Mouse (Mus musculus): ENCODE data around the gene Csrnp1. TPM values are rescaled to one million over a fixed set of nuclear protein-coding genes. Genes with fewer than 3 reads are reported as not detected.

Gene Csrnp1
- polyA plus RNA-seq, 1 experiment = 3.4 TPM

DNA sequence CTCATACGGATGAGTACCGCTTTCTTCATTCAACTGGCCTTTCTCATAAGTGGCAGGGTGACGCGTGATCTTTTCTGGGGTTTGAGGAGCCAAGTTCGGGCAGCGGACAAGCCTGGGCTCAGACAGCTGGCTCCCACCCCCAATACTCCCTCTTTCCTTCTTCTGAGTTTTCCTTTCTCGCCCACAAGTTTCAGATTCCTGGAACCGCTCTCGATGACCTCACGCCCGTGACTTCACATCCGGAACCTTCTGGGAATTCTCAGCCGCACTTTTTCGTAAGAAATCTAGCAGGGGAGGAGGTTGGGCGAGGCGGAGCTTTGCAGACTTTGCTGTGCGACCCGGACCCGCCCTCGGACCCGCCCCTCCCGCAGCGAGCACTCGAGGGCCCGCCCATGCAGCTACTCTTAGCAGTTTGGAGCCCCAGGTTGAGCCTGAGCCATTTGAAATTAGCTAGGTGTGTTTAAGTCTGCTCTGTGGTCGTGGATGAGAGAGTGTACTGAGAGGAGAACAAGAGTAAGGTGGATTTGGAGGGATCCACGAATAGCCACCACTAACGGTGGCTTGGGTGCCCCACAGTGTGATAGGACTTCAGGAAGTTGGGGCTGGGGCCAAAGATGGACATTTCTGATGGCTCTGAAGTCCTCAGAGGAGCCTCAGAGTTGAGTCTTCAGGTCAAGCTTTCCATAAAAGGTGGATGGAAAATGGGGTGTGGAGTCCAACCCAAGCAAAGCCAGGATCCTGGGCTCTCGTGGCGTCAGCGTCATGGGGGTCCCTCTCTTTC, 17.7 kb upstream of the Csrnp1 start:
- DNase-seq (ENCODE audit: low read depth) = peak; percentile 82
- no peak for TF ChIP-seq POLR2A (IDR thresholded peaks at IDR 0.05; ENCODE audit: borderline replicate concordance, extremely low read depth, insufficient read depth, insufficient read length, poor library complexity, severe bottlenecking)

DNA sequence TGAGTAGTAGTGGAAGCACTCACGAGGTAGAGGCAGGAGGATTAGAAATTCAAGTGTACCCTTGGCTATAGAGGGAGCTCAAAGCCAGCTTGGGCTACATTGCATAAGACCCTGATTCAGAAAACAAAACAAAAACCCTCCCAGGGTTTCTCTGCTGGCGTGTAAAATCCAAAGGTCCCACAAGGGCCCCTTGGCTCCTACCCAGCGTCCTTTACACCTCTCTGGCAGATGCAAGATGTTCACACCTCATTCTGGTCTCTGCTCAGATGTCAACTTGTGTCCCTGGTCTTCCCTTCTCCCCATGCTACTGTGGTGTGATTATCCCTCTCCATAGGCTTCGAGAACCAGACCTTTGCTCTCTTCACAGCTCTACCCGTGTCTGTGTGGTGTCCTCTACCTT, 16.3 kb upstream of the Csrnp1 start:
- DNase-seq (ENCODE audit: low read depth) = no peak
- TF ChIP-seq CTCF (IDR thresholded peaks at IDR 0.05; ENCODE audit: borderline replicate concordance, extremely low read depth, insufficient read depth, insufficient read length) (no peak), POLR2A (IDR thresholded peaks at IDR 0.05; ENCODE audit: borderline replicate concordance, extremely low read depth, insufficient read depth, insufficient read length, poor library complexity, severe bottlenecking) (no peak)

GRCm38 (mm10) chr9:119999636-120000035, 15.2 kb upstream of the Csrnp1 start:
- TF ChIP-seq POLR2A (IDR thresholded peaks at IDR 0.05; ENCODE audit: borderline replicate concordance, extremely low read depth, insufficient read depth, insufficient read length, poor library complexity, severe bottlenecking) = no peak
- no peak for DNase-seq (ENCODE audit: low read depth)

- no peak for DNase-seq (ENCODE audit: low read depth)
These were observed 14.3 kb upstream of the Csrnp1 start for GRCm38 (mm10) chr9:119998776-119999175.

DNA sequence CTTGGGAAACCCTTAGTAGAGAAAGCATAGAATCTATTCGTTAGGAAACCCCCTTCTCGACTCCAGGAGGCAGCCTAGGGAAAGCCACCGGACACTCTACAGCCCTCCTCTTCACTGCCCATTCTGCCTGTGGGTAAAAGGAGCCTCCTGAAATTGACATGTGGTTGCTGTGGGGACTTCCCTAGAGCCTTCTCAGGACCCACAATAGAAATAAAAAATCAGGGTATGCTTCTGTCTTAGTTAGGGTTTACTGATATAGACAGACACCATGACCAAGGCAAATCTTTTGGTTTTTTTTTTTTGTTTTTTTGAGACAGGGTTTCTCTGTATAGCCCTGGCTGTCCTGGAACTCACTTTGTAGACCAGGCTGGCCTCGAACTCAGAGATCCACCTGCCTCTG, 11.6 kb upstream of the Csrnp1 start:
- DNase-seq (ENCODE audit: low read depth) = no peak
- TF ChIP-seq POLR2A (IDR thresholded peaks at IDR 0.05; ENCODE audit: borderline replicate concordance, extremely low read depth, insufficient read depth, insufficient read length, poor library complexity, severe bottlenecking) (no peak), CTCF (IDR thresholded peaks at IDR 0.05; ENCODE audit: borderline replicate concordance, extremely low read depth, insufficient read depth, insufficient read length) (no peak)

More at GRCm38 (mm10) chr9:119998776-119999175, 14.3 kb upstream of the Csrnp1 start:
- no peak for TF ChIP-seq POLR2A (IDR thresholded peaks at IDR 0.05; ENCODE audit: borderline replicate concordance, extremely low read depth, insufficient read depth, insufficient read length, poor library complexity, severe bottlenecking)
- no peak for TF ChIP-seq CTCF (IDR thresholded peaks at IDR 0.05; ENCODE audit: borderline replicate concordance, extremely low read depth, insufficient read depth, insufficient read length)

DNA sequence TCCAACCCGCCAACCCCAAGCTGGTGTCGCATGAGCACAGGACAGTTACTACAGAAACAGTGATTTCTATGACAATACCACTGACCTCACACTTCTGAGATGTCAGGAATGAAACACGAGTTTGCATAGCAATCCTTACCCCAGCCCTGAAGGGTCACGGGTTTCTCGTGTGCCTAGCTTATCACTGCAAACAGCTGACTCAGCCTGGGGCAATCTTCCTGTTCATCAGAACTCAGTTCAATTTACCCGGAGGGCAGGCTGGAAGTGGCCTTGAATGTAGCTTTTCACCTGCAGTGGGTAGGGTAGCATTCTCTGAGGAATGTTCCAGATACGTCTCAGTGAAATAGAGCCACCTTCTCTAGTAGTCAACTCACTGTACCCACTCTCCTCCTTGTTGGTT, 9.7 kb upstream of the Csrnp1 start:
- TF ChIP-seq CTCF (IDR thresholded peaks at IDR 0.05; ENCODE audit: borderline replicate concordance, extremely low read depth, insufficient read depth, insufficient read length) (no peak), POLR2A (IDR thresholded peaks at IDR 0.05; ENCODE audit: borderline replicate concordance, extremely low read depth, insufficient read depth, insufficient read length, poor library complexity, severe bottlenecking) (no peak)
- DNase-seq (ENCODE audit: low read depth) = no peak

DNA sequence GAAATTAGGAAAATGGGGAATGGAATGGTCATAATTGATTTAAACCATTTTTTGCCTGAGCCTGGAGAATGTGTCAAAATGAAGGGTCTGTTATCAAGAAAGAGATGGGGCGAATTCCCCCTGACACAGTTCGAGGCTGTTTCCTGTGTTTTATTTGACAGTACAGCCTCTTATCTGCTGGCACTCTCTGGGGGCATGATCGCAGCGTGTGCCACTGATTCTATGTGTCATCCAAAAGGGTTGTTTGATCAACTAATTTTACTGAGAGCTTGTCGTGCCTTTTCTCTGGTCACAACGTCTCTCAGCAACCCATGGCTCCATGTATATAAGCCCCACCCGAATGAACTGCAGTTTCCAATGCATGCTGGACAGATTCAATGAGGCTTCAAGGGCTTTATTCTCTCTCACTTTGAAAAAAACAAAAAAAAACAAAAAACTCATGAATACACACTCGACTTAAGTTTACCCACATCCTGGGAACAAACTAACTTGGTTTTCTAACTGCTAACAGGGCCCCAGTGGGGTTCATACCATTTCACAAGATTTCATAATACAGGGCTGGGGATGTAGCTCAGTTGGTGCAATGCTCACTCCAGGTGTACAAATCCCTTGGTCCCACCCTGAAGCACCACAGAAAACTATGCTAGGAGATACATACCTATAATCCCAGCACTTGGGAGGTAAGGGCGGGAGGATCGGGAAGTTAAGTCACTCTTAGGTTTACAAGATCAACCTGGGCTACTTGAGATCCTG, 8.8 kb upstream of the Csrnp1 start:
- DNase-seq (ENCODE audit: low read depth) = no peak
- no peak for TF ChIP-seq POLR2A (IDR thresholded peaks at IDR 0.05; ENCODE audit: borderline replicate concordance, extremely low read depth, insufficient read depth, insufficient read length, poor library complexity, severe bottlenecking)
- no peak for TF ChIP-seq CTCF (IDR thresholded peaks at IDR 0.05; ENCODE audit: borderline replicate concordance, extremely low read depth, insufficient read depth, insufficient read length)

DNA sequence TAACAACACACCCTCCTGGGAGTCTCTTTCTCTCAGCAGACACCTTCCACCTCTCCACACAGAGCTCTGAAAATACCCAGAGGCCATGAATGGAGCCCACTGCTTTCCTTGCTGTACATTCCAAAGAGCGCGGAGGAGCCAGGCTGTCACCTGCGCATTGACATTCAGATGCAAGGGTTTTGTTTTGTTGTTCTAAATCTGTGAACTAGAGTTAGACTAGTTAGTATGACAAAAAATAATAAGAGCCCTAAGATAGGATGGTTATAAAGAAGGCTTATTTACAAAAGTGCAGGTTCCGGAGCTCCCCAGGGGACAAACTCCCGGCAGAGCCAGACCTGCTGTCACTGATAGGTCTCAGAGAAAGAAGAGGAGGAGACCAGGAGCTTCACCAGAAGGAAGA, 6.9 kb upstream of the Csrnp1 start:
- TF ChIP-seq POLR2A (IDR thresholded peaks at IDR 0.05; ENCODE audit: borderline replicate concordance, extremely low read depth, insufficient read depth, insufficient read length, poor library complexity, severe bottlenecking) (no peak), CTCF (IDR thresholded peaks at IDR 0.05; ENCODE audit: borderline replicate concordance, extremely low read depth, insufficient read depth, insufficient read length) (no peak)
- DNase-seq (ENCODE audit: low read depth) = no peak

GRCm38 (mm10) chr9:119988304-119988703, 3.8 kb upstream of the Csrnp1 start:
- DNase-seq (ENCODE audit: low read depth) = no peak

DNA sequence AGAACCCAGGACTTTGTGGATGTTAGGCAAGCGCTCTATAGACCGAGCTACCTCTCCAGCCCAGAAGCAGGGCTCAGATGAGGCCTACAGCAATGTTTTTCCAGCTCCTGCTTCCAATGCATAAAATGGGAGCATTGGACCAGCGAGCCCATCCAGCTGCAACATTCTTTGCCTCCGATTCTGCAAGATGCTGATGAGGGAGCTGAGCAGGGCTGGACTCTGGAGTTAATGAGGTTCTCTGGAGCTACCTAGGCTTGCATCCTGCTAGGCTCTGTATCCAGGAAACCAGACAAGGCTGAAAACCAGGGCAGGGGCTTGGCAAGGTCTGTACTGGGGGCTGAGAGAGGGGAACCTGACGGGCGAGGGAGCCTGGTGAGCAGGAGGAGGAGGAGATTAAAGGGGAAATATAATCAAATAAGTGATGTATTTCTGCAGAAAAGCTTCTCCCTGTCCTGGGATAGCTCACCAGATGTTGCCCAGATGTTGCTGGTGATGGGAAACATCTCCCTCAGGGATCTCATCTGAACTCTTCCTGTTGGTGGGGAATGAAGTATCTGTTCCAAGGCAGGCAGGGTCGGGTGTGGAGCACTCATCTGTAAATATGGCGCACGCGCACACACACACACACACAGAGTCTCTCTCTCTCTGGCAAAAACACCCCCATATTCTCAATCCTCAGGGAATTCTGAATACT, 1.6 kb upstream of the Csrnp1 start:
- TF ChIP-seq CTCF (IDR thresholded peaks at IDR 0.05; ENCODE audit: borderline replicate concordance, extremely low read depth, insufficient read depth, insufficient read length) = no peak
- no peak for TF ChIP-seq POLR2A (IDR thresholded peaks at IDR 0.05; ENCODE audit: borderline replicate concordance, extremely low read depth, insufficient read depth, insufficient read length, poor library complexity, severe bottlenecking)
- no peak for DNase-seq (ENCODE audit: low read depth)

More at GRCm38 (mm10) chr9:119988304-119988703, 3.8 kb upstream of the Csrnp1 start:
- TF ChIP-seq CTCF (IDR thresholded peaks at IDR 0.05; ENCODE audit: borderline replicate concordance, extremely low read depth, insufficient read depth, insufficient read length) (no peak), POLR2A (IDR thresholded peaks at IDR 0.05; ENCODE audit: borderline replicate concordance, extremely low read depth, insufficient read depth, insufficient read length, poor library complexity, severe bottlenecking) (no peak)
